Mouse (Mus musculus) 3T3-L1 (cell line): Measurements from ENCODE around the gene Olfr352.

Source experiments
- DNase-seq: peaks from one replicate; pipeline ENCODE4 v3.0.0-alpha.2; 2015; ENCODE audit warnings: low read depth, low spot score

Gene Olfr352

DNA sequence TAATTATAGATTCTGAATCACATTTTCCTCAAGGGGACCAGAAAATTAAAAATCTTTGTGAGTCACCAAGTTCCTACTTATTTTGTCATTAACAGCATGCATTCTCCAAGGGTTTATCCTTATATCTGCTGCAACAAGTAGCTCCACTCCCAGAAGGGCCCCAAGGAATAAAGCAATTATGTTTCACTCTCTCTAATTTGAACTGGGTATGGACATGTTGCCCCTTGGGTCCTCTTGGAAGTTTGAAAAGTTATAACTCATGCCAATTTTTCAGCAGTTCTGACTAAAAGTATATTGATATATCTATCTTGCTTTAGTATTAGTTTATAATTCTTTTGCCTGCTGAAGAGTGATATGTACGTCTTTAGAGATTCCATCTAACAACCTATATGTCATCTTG, at the start of gene Olfr352:
Olfr352 (plus strand) TSS at position 301 of the 400 bp plus-strand sequence.
- no peak for DNase-seq

DNA sequence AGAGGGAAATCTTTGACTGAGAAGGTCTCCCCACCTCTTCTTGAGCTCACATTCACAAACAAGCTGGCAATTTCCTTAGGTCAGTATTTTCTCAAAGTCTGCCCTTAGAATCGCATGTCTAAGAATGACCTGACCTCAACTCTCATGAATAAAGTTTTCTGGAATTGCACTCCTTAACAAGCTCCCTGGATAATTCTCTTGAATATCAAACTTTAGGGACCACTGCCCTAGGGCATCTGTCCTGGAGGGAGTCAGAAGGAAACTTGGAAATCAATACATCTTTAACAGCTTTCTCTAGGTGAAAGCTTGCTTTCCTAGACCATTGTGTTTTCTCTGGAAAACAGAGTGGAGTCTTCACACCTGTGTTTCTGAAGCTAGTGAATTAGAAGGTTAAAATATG, 22.2 kb upstream of the Olfr352 start, which contains the start of gene Olfr350:
Olfr350 (plus strand) TSS at position 301 of the 400 bp plus-strand sequence.
- no peak for DNase-seq

DNA sequence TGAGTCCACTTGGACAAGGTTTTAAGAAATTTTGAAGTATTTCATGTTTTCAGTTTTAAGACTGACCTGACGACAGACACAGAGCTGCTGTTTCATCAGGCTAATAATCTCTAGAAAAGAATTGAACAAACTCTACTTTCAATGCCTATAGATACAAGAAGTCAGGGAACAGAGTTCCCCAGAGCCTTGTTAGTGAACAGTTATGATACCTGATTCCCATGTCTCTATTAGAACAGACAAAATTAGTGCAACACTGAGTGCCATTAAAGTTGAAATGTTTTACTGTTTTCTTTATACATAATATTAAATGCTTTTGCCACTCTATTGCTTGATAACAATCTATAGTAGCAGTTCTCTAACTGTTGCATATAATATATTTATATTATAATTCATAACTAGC, 5.7 kb upstream of the Olfr352 start, which contains the start of gene Olfr351:
Olfr351 (minus strand) TSS at position 101 of the 400 bp plus-strand sequence.
- DNase-seq = no peak

DNA sequence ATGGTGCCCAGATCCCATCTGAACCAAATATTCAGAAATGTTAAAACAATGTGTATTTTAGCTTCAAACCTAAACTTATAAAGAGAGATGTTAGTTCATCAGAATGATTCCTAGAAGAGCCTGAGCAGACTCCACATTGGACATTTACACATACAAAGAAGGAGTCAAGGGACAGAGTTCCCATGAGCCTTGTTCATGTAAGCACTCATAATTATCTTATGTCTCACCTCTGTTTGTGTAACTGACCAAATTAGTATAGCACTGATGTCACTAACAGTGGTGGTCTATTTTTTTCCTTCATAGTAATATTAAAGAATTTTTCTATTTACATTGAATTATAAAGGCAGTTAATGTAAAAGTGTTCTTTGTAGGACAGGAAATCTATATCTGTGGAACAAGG, 24.6 kb downstream of the Olfr352 start, which contains the start of gene Olfr353:
Olfr353 (minus strand) TSS at position 101 of the 400 bp plus-strand sequence.
- DNase-seq = no peak

DNA sequence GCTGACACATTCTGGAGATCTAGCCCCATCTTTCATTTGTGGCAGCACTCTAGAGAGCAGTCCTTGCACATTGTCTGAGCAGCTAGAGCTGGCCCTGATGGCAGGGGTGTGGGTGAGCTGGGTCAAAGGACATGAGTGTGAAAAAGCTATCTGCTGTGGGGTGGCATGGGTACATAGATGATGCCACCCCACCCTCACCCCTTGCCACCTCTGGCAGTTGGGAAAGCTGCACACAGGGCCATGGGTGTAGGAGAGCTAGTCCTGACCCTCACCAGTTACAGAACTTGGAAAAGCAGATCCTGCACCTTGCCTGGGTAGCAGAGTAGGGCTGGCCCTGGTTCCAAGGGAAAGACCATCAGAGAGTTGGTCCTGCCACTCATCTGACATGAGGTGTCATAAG, 28.9 kb downstream of the Olfr352 start:
- DNase-seq = no peak

DNA sequence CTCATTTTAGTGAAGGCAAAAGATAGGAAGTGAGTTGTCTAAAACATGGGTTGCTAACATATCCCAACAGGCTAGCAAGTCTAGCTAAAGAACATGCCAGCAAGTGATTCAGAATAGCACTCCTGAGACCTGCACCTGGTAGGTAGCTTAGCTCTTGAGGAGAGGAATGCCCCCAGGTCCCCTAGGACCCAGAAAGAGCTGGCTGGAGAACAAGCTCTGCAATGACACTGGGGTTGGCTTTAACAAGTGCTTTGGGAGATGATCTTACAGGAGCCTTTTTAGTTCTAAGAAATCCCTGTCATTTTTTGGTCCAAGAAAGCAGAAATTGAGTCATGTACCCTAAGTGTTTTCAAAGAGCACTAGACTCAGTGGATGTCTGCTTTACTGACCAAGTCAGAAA, 37.1 kb downstream of the Olfr352 start, which contains the start of gene Olfr354:
Olfr354 (plus strand) TSS at position 301 of the 400 bp plus-strand sequence.
- no peak for DNase-seq
